Mouse (Mus musculus) cerebellum, adult 2 months (tissue): ENCODE measurements at regions not wholly inside any gene's neighbourhood (a gene's known extent, or its start where the extent isn't known, plus 50 kb on each side); places are given as distances from the start of the nearest gene placed in this dataset.

Experiments
- CTCF ChIP-seq: fragments of 200-500 bp; IDR thresholded peaks from 2 replicates; pipeline ENCODE4 v1.5.1; 2011; ENCODE audit warnings: low read depth, mild to moderate bottlenecking, control low read depth, low read length, moderate library complexity, borderline replicate concordance; ENCODE audit not compliant: insufficient read depth
- POLR2A ChIP-seq: fragments of 200-500 bp; IDR thresholded peaks from 2 replicates; pipeline ENCODE4 v1.6.1; 2011; ENCODE audit warnings: low read length, control low read depth, borderline replicate concordance; ENCODE audit not compliant: insufficient read depth

DNA sequence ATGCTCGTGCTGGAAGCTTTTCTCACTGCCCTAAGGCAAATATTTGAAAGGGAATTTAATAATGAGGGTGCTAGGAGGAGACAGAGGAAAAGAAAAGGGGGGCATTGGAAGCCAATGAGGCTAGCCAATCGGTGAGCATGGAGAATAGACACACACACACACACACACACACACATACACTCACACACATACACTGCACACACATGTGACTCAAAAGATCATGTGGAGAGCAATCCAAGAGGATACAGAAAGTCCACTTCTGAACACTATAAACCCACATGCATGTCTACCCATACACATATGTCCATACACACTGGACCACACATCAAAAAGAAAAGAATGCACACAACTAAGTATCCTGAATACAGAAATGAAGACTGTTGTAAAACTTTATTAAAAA is 88.4 kb upstream of the Sphkap start:
- TF ChIP-seq CTCF (no peak), POLR2A (no peak)
